Mouse (Mus musculus) ES-E14 (cell line): ENCODE data around the gene Usp29. TPM values are rescaled to one million over a fixed set of nuclear protein-coding genes. Genes with fewer than 3 reads are reported as not detected.

Experiments
- DNase-seq: peaks from one replicate; pipeline ENCODE4 v3.0.0-alpha.2; 2013; ENCODE audit warnings: low read depth, low spot score
- H3K27ac ChIP-seq: 2 replicates; pipeline ENCODE4 v1.5.1; 2012; ENCODE audit warnings: low read depth, mild to moderate bottlenecking, low read length, moderate library complexity, mixed read lengths; ENCODE audit not compliant: poor library complexity, insufficient read depth, severe bottlenecking
- H3K36me3 ChIP-seq: 2 replicates; pipeline ENCODE4 v1.6.1; 2012; ENCODE audit warnings: mild to moderate bottlenecking, low read length, moderate library complexity, mixed read lengths; ENCODE audit not compliant: control insufficient read depth, poor library complexity, insufficient read depth, severe bottlenecking
- H3K4me1 ChIP-seq, 2 experiments: fragments of 150-350 bp in 1 of 2; sonication (generic) in 1 of 2; 2 replicates each; pipeline ENCODE4 v1.6.1; 2012; ENCODE audit warnings: low read length in 2 of 2, mild to moderate bottlenecking in 1 of 2, mixed read lengths in 1 of 2; ENCODE audit not compliant: control insufficient read depth in 2 of 2, insufficient read depth in 2 of 2, poor library complexity in 1 of 2
- H3K4me3 ChIP-seq, 2 experiments: fragments of 150-350 bp in 1 of 2; sonication (generic) in 1 of 2; 2 replicates each; pipeline ENCODE4 v1.5.1; 2012; ENCODE audit warnings: low read length in 2 of 2, low read depth in 1 of 2, mild to moderate bottlenecking in 1 of 2, mixed read lengths in 1 of 2; ENCODE audit not compliant: insufficient read depth in 1 of 2, poor library complexity in 1 of 2, severe bottlenecking in 1 of 2
- H3K9ac ChIP-seq: 2 replicates; pipeline ENCODE4 v1.6.1; 2012; ENCODE audit warnings: low read depth, mild to moderate bottlenecking, low read length, mixed read lengths; ENCODE audit not compliant: poor library complexity, insufficient read depth, severe bottlenecking
- H3K9me3 ChIP-seq: fragments of 150-350 bp; sonication (generic); 2 replicates; pipeline ENCODE4 v1.6.1; 2012; ENCODE audit warnings: low read depth, mild to moderate bottlenecking, low read length; ENCODE audit not compliant: control insufficient read depth, insufficient read depth
- CHD2 ChIP-seq: IDR thresholded peaks from 2 replicates; pipeline ENCODE4 v1.6.1; 2014; ENCODE audit warnings: mild to moderate bottlenecking, low read depth, low read length, inconsistent platforms
- HCFC1 ChIP-seq: IDR thresholded peaks from 2 replicates; pipeline ENCODE4 v1.6.1; 2012; ENCODE audit warnings: low read length, inconsistent platforms, borderline replicate concordance; ENCODE audit not compliant: insufficient read depth
- MAFK ChIP-seq: IDR thresholded peaks from 2 replicates; pipeline ENCODE4 v1.6.1; 2014; ENCODE audit warnings: mild to moderate bottlenecking, low read depth, low read length, inconsistent platforms; ENCODE audit not compliant: insufficient read depth
- ZC3H11A ChIP-seq: IDR thresholded peaks from 2 replicates; pipeline ENCODE4 v1.6.1; 2012; ENCODE audit warnings: low read depth, mild to moderate bottlenecking, inconsistent platforms, low read length, borderline replicate concordance
- ZNF384 ChIP-seq: IDR thresholded peaks from 2 replicates; pipeline ENCODE4 v1.6.1; 2012; ENCODE audit warnings: low read depth, low read length, inconsistent platforms
- in situ Hi-C, 2 experiments: fragments of 600-800 bp; cut with MboI; formaldehyde crosslinking; loops; one replicate each; pipeline ENCODE4 v1.15.1; 2025; ENCODE audit warnings: low sequenced_read_pairs in 2 of 2, inconsistent platforms in 1 of 2; ENCODE audit not compliant: unreplicated experiment in 2 of 2
- total RNA-seq: library from RNA; depleted of rRNA; stranded (reverse); fragments of 300-350 nt; gene quantifications from 2 replicates; pipeline ENCODE4 v1.2.3, GENCODE M21; 2012

Usp29 gene
- total RNA-seq, 1 experiment = 4.5 TPM

- Histone ChIP-seq H3K9ac (no peak overlapping the region), H3K4me1 (peaks cover 0 to 1% of the 10 kb centered on the region in 2 experiments; a peak in 1 of 4 replicates), H3K9me3 (no peaks in the 10 kb centered on the region), H3K36me3 (no peaks in the 10 kb centered on the region), H3K27ac (no peak overlapping the region), H3K4me3 (no peak overlapping the region)
- TF ChIP-seq ZNF384 (no peak), MAFK (no peak), HCFC1 (no peak), CHD2 (no peak), ZC3H11A (no peak)
- in situ Hi-C loops = no loop called here
- no peak for DNase-seq
Measured at GRCm38 (mm10) chr7:6753440-6753839, 23.1 kb downstream of the Usp29 start.

GRCm38 (mm10) chr7:6756777-6757291 lies 26.5 kb downstream of the Usp29 start:
- no peak for DNase-seq
- no peak overlapping the region for H3K27ac ChIP-seq
- TF ChIP-seq HCFC1 = no peak
- TF ChIP-seq ZNF384 = no peak
- TF ChIP-seq CHD2 = no peak
- no peak for TF ChIP-seq ZC3H11A
- TF ChIP-seq MAFK = no peak
- no peaks in the 10 kb centered on the region for H3K9me3 ChIP-seq
- peaks cover 3 to 12% of the 10 kb centered on the region in 2 experiments; a peak in 2 of 4 replicates for H3K4me1 ChIP-seq
- H3K36me3 ChIP-seq = no peaks in the 10 kb centered on the region
- no peak overlapping the region for H3K4me3 ChIP-seq
- in situ Hi-C loops = no loop called here
- H3K9ac ChIP-seq = no peak overlapping the region

GRCm38 (mm10) chr7:6759698-6760097 lies 29.3 kb downstream of the Usp29 start:
- Histone ChIP-seq H3K27ac (peak overlapping the region; percentile 24; the same call in 1 of the 2 replicates), H3K4me3 (no peak overlapping the region), H3K36me3 (no peaks in the 10 kb centered on the region), H3K9me3 (no peaks in the 10 kb centered on the region), H3K4me1 (peaks cover 3 to 12% of the 10 kb centered on the region in 2 experiments; a peak in 2 of 4 replicates), H3K9ac (no peak overlapping the region)
- in situ Hi-C loops = no loop called here
- DNase-seq = no peak
- TF ChIP-seq HCFC1 (no peak), MAFK (no peak), CHD2 (no peak), ZC3H11A (no peak)

GRCm38 (mm10) chr7:6760170-6760569 lies 29.8 kb downstream of the Usp29 start:
- in situ Hi-C loops = no loop called here

More at GRCm38 (mm10) chr7:6760170-6760569, 29.8 kb downstream of the Usp29 start:
- no peak for TF ChIP-seq MAFK
- TF ChIP-seq ZNF384 = peak; percentile 33; the same call in 1 of the 2 replicates
- no peak for TF ChIP-seq HCFC1
- TF ChIP-seq CHD2 = no peak
- TF ChIP-seq ZC3H11A = no peak
- peak; percentile 64 for DNase-seq
- no peaks in the 10 kb centered on the region for H3K9me3 ChIP-seq
- no peak overlapping the region for H3K9ac ChIP-seq
- no peak overlapping the region for H3K27ac ChIP-seq
- H3K4me1 ChIP-seq = peaks cover 3 to 12% of the 10 kb centered on the region in 2 experiments; a peak in 2 of 4 replicates
- H3K36me3 ChIP-seq = no peaks in the 10 kb centered on the region
- no peak overlapping the region for H3K4me3 ChIP-seq
